Mouse (Mus musculus) neural tube, embryonic 15.5 days (tissue): ENCODE measurements around the gene Gm28051. TPM values are rescaled to one million over a fixed set of nuclear protein-coding genes. Genes with fewer than 3 reads are reported as not detected.

Source experiments
- ATAC-seq: fragments of 200-750 bp; cut with Nextera tagmentation; 2 replicates; pipeline ENCODE4 v1.8.0; 2017; ENCODE audit warnings: mild to moderate bottlenecking, moderate TSS enrichment, moderate library complexity; ENCODE audit not compliant: low FRiP score
- H3K27ac ChIP-seq: fragments of 300-500 bp; sonication (generic); replicated peaks from 2 replicates; pipeline ENCODE4 v1.5.1; 2015; ENCODE audit warnings: mild to moderate bottlenecking, inconsistent platforms
- H3K27me3 ChIP-seq: fragments of 300-500 bp; sonication (generic); replicated peaks from 2 replicates; pipeline ENCODE4 v1.6.1; 2015; ENCODE audit warnings: inconsistent platforms
- H3K36me3 ChIP-seq: fragments of 300-500 bp; sonication (generic); 2 replicates; pipeline ENCODE4 v1.6.1; 2015; ENCODE audit warnings: inconsistent platforms
- H3K4me1 ChIP-seq: fragments of 300-500 bp; sonication (generic); 2 replicates; pipeline ENCODE4 v1.6.1; 2015; ENCODE audit warnings: inconsistent platforms
- H3K4me2 ChIP-seq: fragments of 300-500 bp; sonication (generic); 2 replicates; pipeline ENCODE4 v1.6.1; 2015; ENCODE audit warnings: inconsistent platforms, mild to moderate bottlenecking, moderate library complexity
- H3K4me3 ChIP-seq: fragments of 300-500 bp; sonication (generic); replicated peaks from 2 replicates; pipeline ENCODE4 v1.5.1; 2015; ENCODE audit warnings: mild to moderate bottlenecking, inconsistent platforms
- H3K9ac ChIP-seq: fragments of 300-500 bp; sonication (generic); replicated peaks from 2 replicates; pipeline ENCODE4 v1.6.1; 2015; ENCODE audit warnings: mild to moderate bottlenecking, inconsistent platforms
- H3K9me3 ChIP-seq: fragments of 300-500 bp; sonication (generic); replicated peaks from 2 replicates; pipeline ENCODE4 v1.6.1; 2016; ENCODE audit warnings: inconsistent platforms
- WGBS: fragments of 180-500 bp; shearing (Covaris S2); methylation state at CpG from one replicate; pipeline ENCODE4 v1.1.7; 2015; ENCODE audit warnings: mixed read lengths; 5-methylcytosine and 5-hydroxymethylcytosine counted together
- polyA plus RNA-seq: library from polyadenylated mRNA; unstranded; fragments of >200 nt; fragmentation: Nextera tagmentation; extraction: Ambion mirVana; gene quantifications from 2 replicates; pipeline ENCODE4 v1.2.1, GENCODE M21; 2015

Gene Gm28051
- not detected in 2 replicates for polyA plus RNA-seq

GRCm38 (mm10) chr12:102757689-102758402, at the start of gene Gm28051, which contains the start of the genes Gon7 and Ubr7:
Gm28051 (minus strand) TSS chr12:102757765.
Gon7 (minus strand) TSS chr12:102757803.
Ubr7 (plus strand) TSS chr12:102757967.
- peak; percentile 97 for ATAC-seq
- H3K9ac ChIP-seq: peak within 1 kb of the TSS; percentile 69
- WGBS: under 1% methylated on average over 72 of the region's 73 CpGs

GRCm38 (mm10) chr12:102799528-102799927, 42.0 kb upstream of the Gm28051 start:
- no peak overlapping the region for H3K4me2 ChIP-seq
- no peaks in the 10 kb centered on the region for H3K4me1 ChIP-seq
- no peak overlapping the region for H3K4me3 ChIP-seq
- H3K36me3 ChIP-seq: peaks cover 8% of the 10 kb centered on the region; the same call in 1 of the 2 replicates
- H3K9ac ChIP-seq: no peak overlapping the region
- 100% methylated on average over 2 of the region's 2 CpGs for WGBS
- no peak for ATAC-seq
- no peaks in the 10 kb centered on the region for H3K9me3 ChIP-seq
- H3K27ac ChIP-seq: no peak overlapping the region
- H3K27me3 ChIP-seq: no peaks in the 10 kb centered on the region

More at GRCm38 (mm10) chr12:102757689-102758402, at the start of gene Gm28051, which contains the start of the genes Gon7 and Ubr7:
- Histone ChIP-seq H3K4me2 (peak within 1 kb of the TSS; percentile 85), H3K27ac (peak within 1 kb of the TSS; percentile 90), H3K9me3 (no peaks in the 10 kb centered on the region), H3K36me3 (no peaks in the 10 kb centered on the region), H3K27me3 (no peaks in the 10 kb centered on the region), H3K4me1 (peaks cover 28% of the 10 kb centered on the region), H3K4me3 (peak within 1 kb of the TSS; percentile 93)

GRCm38 (mm10) chr12:102787927-102788326, 30.4 kb upstream of the Gm28051 start:
- H3K27me3 ChIP-seq: no peaks in the 10 kb centered on the region
- WGBS: 87% methylated on average over 7 of the region's 7 CpGs
- no peaks in the 10 kb centered on the region for H3K9me3 ChIP-seq
- H3K4me3 ChIP-seq: no peak overlapping the region
- no peak overlapping the region for H3K27ac ChIP-seq
- peaks cover 76% of the 10 kb centered on the region for H3K36me3 ChIP-seq
- no peak for ATAC-seq
- H3K9ac ChIP-seq: no peak overlapping the region
- no peak overlapping the region for H3K4me2 ChIP-seq
- no peaks in the 10 kb centered on the region for H3K4me1 ChIP-seq

- Histone ChIP-seq H3K36me3 (peaks cover 67% of the 10 kb centered on the region), H3K27ac (no peak overlapping the region), H3K4me3 (no peak overlapping the region), H3K9me3 (no peaks in the 10 kb centered on the region), H3K4me2 (no peak overlapping the region), H3K9ac (no peak overlapping the region), H3K4me1 (no peaks in the 10 kb centered on the region), H3K27me3 (no peaks in the 10 kb centered on the region)
- 85% methylated on average over 5 of the region's 5 CpGs for WGBS
- ATAC-seq: no peak
Measured at GRCm38 (mm10) chr12:102785593-102785985, 28.0 kb upstream of the Gm28051 start.

- Histone ChIP-seq H3K27me3 (no peaks in the 10 kb centered on the region), H3K9me3 (no peaks in the 10 kb centered on the region), H3K27ac (no peak overlapping the region), H3K4me3 (no peak overlapping the region), H3K4me1 (no peaks in the 10 kb centered on the region), H3K4me2 (no peak overlapping the region), H3K36me3 (peaks cover 61% of the 10 kb centered on the region), H3K9ac (no peak overlapping the region)
- WGBS: 92% methylated on average over 19 of the region's 19 CpGs
- no peak for ATAC-seq
Measured at GRCm38 (mm10) chr12:102784899-102785592, 27.5 kb upstream of the Gm28051 start.

GRCm38 (mm10) chr12:102782841-102783240, 25.3 kb upstream of the Gm28051 start:
- H3K9me3 ChIP-seq: no peaks in the 10 kb centered on the region
- ATAC-seq: no peak
- H3K4me2 ChIP-seq: no peak overlapping the region
- H3K36me3 ChIP-seq: peaks cover 49% of the 10 kb centered on the region
- H3K27me3 ChIP-seq: no peaks in the 10 kb centered on the region
- WGBS: 94% methylated on average over 5 of the region's 5 CpGs
- no peaks in the 10 kb centered on the region for H3K4me1 ChIP-seq
- no peak overlapping the region for H3K4me3 ChIP-seq
- H3K9ac ChIP-seq: no peak overlapping the region
- H3K27ac ChIP-seq: no peak overlapping the region

GRCm38 (mm10) chr12:102779452-102779851, 21.9 kb upstream of the Gm28051 start:
- no peaks in the 10 kb centered on the region for H3K4me1 ChIP-seq
- WGBS: 49% methylated on average over 3 of the region's 3 CpGs
- no peak for ATAC-seq

GRCm38 (mm10) chr12:102778151-102778550, 20.6 kb upstream of the Gm28051 start:
- Histone ChIP-seq H3K4me1 (no peaks in the 10 kb centered on the region), H3K36me3 (peaks cover 44% of the 10 kb centered on the region), H3K9me3 (no peaks in the 10 kb centered on the region), H3K27me3 (no peaks in the 10 kb centered on the region), H3K4me3 (no peak overlapping the region), H3K9ac (no peak overlapping the region), H3K27ac (no peak overlapping the region), H3K4me2 (no peak overlapping the region)
- ATAC-seq: no peak
- 88% methylated on average over 5 of the region's 5 CpGs for WGBS

More at GRCm38 (mm10) chr12:102779452-102779851, 21.9 kb upstream of the Gm28051 start:
- H3K36me3 ChIP-seq: peaks cover 54% of the 10 kb centered on the region
- H3K9ac ChIP-seq: no peak overlapping the region
- H3K4me2 ChIP-seq: no peak overlapping the region
- H3K27me3 ChIP-seq: no peaks in the 10 kb centered on the region
- no peak overlapping the region for H3K27ac ChIP-seq
- H3K9me3 ChIP-seq: no peaks in the 10 kb centered on the region
- no peak overlapping the region for H3K4me3 ChIP-seq

- no peak overlapping the region for H3K4me2 ChIP-seq
- H3K27ac ChIP-seq: no peak overlapping the region
- H3K36me3 ChIP-seq: peaks cover 53% of the 10 kb centered on the region
- H3K27me3 ChIP-seq: no peaks in the 10 kb centered on the region
- no peak overlapping the region for H3K4me3 ChIP-seq
- no peak overlapping the region for H3K9ac ChIP-seq
- no peaks in the 10 kb centered on the region for H3K4me1 ChIP-seq
- ATAC-seq: no peak
- no peaks in the 10 kb centered on the region for H3K9me3 ChIP-seq
- WGBS: 94% methylated on average over 14 of the region's 14 CpGs
Measured at GRCm38 (mm10) chr12:102776035-102776434, 18.5 kb upstream of the Gm28051 start.

GRCm38 (mm10) chr12:102772676-102773075, 15.1 kb upstream of the Gm28051 start:
- no peak overlapping the region for H3K9ac ChIP-seq
- H3K27ac ChIP-seq: no peak overlapping the region
- no peaks in the 10 kb centered on the region for H3K9me3 ChIP-seq
- H3K4me2 ChIP-seq: no peak overlapping the region
- H3K4me1 ChIP-seq: no peaks in the 10 kb centered on the region
- WGBS: 96% methylated on average over 5 of the region's 5 CpGs
- no peak overlapping the region for H3K4me3 ChIP-seq
- peaks cover 81% of the 10 kb centered on the region for H3K36me3 ChIP-seq
- no peaks in the 10 kb centered on the region for H3K27me3 ChIP-seq
- ATAC-seq: no peak

- 97% methylated on average over 8 of the region's 8 CpGs for WGBS
- no peak for ATAC-seq
- Histone ChIP-seq H3K36me3 (peaks cover 82% of the 10 kb centered on the region), H3K27me3 (no peaks in the 10 kb centered on the region), H3K4me2 (no peak overlapping the region), H3K4me3 (no peak overlapping the region), H3K4me1 (no peaks in the 10 kb centered on the region), H3K27ac (no peak overlapping the region), H3K9me3 (no peaks in the 10 kb centered on the region), H3K9ac (no peak overlapping the region)
Measured at GRCm38 (mm10) chr12:102771601-102772000, 14.0 kb upstream of the Gm28051 start.

- Histone ChIP-seq H3K9me3 (no peaks in the 10 kb centered on the region), H3K27ac (no peak overlapping the region), H3K36me3 (peaks cover 76% of the 10 kb centered on the region), H3K4me2 (no peak overlapping the region), H3K9ac (no peak overlapping the region), H3K27me3 (no peaks in the 10 kb centered on the region), H3K4me3 (no peak overlapping the region), H3K4me1 (no peaks in the 10 kb centered on the region)
- no peak for ATAC-seq
- WGBS: 93% methylated on average over 4 of the region's 4 CpGs
Measured at GRCm38 (mm10) chr12:102769000-102769399, 11.4 kb upstream of the Gm28051 start.
